Mouse (Mus musculus): ENCODE results near the gene Col8a2. TPM values are rescaled to one million over a fixed set of nuclear protein-coding genes. Genes with fewer than 3 reads are reported as not detected.

Col8a2 gene
- total RNA-seq, 2 experiments from 2014 or later = 0.52 to 0.95 TPM

- DNase-seq = peak; percentile 91 to 95
Measured at GRCm38 (mm10) chr4:126259523-126260160, 27.0 kb upstream of the Col8a2 start.

DNA sequence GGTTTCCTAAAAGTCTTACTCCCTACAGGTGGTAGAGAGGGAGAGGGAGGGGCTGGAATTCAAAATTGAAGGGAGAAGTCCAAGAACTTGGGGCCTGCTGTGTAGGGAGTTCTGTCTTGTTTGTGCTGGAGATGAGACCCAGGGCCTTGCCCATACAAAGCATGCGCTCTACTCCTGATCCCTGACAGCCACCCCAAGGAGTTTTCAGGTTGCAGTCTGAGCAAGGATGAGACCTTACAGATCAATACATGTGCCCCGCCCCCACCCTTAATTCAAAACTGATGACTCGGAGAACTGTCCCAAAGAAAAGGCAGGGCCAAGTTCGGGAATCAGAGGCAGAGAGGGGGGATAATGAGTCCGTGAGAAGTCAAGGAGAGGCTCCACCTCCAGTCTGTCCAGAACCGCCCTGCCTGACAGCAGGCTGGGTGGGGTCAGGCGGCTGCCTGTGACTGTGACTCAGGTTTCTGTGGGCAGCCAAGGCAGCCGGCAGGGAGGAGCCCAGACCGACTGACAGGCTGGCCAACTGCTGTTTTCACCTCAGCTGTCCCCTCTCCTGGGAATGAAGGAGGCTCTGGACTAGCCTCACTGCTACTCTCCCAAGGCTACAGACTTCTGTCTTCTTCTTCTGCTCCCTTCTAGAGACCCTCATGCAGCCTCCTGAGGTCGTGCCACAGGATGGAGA lies 25.9 kb upstream of the Col8a2 start:
- peak; percentile 87 to 96 for DNase-seq

DNA sequence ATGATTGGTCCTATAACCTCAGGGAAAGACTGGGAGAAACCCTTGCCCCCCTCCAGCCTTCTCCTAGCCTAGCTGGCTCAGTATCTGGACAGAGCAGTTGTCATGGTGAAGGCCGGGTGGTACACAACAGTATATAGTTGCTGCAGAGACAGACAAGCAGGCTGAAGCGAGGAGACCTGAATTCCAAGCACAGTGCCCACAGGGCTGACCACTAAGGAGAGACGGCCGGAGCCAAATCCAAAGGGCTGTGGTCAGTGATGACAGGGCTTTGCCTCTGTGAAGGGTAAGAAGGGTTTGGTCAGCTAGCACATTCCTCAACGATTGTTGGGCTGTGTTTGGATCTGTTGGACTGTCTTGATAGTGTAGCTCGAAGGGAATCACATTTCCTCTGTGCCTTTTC lies 25.3 kb upstream of the Col8a2 start:
- DNase-seq = no peak

- no peak for DNase-seq
Measured at GRCm38 (mm10) chr4:126261675-126262074, 24.9 kb upstream of the Col8a2 start.

- peak; percentile 99 to 100 for DNase-seq
Measured at GRCm38 (mm10) chr4:126262119-126262807, 24.3 kb upstream of the Col8a2 start, which contains the start of gene Trappc3. Trappc3 (plus strand) TSS chr4:126262325.

DNA sequence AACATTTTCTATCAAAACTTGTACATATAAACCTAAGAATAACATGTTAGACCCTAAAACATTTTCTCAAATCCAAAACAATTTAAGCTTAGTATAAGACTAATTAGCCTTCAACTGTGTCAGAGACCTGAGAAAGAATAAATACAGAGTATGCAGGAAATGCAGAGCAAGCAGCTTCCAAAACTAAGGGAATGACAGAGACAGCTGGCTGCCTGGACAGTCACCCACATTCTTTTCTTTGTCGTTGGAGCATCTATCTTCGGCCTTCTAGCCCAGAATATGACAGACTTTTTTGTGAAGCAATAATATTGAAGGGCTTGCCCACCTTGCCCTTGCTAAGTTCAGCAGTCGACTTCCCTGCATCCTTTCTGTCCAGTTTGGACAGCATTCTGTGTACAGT lies 17.3 kb upstream of the Col8a2 start:
- DNase-seq = no peak

GRCm38 (mm10) chr4:126273753-126274152 lies 12.8 kb upstream of the Col8a2 start:
- DNase-seq = no peak

- no peak for DNase-seq
Measured at GRCm38 (mm10) chr4:126275081-126275480, 11.5 kb upstream of the Col8a2 start.

- peak; percentile 45 to 63 for DNase-seq
Measured at GRCm38 (mm10) chr4:126275681-126276131, 10.9 kb upstream of the Col8a2 start.

DNA sequence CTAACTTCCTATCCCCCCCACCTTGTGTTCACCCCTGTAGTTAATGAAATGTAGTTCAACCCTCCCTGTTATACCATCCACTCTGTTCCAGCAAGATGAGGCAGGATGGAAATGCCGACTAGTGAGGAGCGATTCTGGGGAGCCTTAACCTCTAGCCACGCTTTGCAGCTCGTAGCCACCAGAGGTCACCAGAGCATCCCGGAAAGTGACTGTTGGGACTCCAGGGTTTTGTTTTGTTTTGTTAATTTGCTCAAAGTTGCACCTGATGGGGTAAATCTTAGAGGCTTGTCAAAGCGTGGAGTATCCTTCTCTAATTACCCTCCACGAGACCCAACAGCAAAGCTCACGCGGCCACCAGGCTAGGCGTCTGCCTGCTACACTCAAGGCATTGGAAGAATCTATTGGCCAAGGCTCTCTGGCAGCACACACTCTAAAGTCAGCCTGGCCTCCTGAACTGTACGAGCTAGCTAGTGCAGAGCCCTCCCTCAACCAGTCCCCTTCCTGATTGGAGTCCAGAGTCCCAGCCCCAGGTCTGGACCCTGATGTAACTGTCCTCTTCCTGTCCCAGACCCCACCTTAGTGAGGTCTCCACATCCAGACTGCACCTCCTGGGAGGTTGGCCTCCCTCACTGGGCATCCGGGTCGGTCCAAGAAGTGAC lies 8.6 kb upstream of the Col8a2 start:
- DNase-seq = peak; percentile 49 to 76

DNA sequence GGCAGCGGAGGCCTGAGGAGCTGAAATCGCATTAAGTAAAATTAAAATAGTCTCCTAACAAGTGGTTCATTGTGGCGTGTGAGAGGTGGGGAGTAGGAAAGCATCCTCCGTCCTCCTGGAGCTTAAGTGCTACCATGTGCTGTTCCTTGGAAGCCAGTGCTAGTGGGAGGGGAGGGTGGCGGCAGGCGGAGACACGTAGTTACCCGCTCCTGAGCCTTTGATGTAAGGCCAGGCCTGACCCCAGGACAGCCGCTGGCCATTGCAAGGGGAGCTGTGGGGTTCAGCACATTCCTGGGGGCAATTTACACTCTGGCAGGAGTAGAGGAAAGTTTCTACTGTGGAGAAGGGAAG lies 8.1 kb upstream of the Col8a2 start:
- DNase-seq = no peak

DNA sequence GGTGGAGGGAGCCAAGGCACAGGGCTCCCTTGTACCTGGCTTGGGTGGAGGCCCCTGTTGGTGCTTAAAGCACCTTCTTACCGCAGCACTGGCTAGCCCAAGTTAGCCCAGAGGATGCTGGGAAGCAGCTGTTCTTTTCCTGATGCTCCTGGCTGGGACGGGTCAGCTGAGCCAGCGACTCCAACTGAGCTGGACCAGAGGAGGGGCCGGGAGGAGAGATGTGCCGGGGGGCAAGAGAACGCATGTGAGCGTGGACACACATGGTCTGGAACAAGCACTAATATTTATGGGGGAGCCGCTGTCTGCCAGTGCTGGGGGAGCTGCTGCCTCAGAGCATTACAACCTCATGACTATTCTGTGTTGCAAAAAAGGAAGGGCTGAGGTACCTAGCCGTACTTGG lies 7.6 kb upstream of the Col8a2 start:
- no peak for DNase-seq

- no peak for DNase-seq
Measured at GRCm38 (mm10) chr4:126281706-126282105, 4.9 kb upstream of the Col8a2 start.

GRCm38 (mm10) chr4:126283582-126283981 lies 3.0 kb upstream of the Col8a2 start:
- no peak for DNase-seq

GRCm38 (mm10) chr4:126287302-126287995 lies 856 bp downstream of the Col8a2 start:
- no peak for DNase-seq

DNA sequence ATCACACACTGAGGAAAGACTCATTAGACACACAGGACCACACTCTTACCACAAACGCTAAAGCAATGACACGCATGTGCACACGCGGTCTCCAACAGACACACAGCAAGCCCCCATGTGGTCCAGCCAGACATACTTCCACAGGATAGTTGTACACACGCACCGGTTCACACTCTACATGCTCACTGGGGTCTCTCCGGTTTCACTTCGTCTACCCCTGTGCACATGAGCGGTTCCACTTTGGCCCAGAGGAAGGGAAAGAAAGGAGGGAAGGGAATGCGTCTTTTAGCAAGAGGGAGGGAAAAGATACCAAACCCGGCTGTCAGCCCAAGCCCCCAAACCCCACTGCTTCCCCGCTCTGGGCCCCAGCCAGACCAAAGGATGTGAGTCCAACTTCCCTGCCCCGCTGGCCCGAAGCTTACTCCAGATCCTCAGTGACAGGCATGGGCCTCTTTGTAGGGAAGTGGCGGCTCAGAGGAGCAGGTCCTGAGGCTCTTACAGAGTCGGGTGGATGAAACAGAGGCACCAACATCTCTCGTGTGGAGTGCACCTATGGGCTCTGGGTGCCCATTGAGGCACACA lies 1.6 kb downstream of the Col8a2 start:
- DNase-seq = no peak

GRCm38 (mm10) chr4:126290314-126290713 lies 3.7 kb downstream of the Col8a2 start:
- no peak for DNase-seq

- DNase-seq = no peak
Measured at GRCm38 (mm10) chr4:126291196-126291595, 4.6 kb downstream of the Col8a2 start.

DNA sequence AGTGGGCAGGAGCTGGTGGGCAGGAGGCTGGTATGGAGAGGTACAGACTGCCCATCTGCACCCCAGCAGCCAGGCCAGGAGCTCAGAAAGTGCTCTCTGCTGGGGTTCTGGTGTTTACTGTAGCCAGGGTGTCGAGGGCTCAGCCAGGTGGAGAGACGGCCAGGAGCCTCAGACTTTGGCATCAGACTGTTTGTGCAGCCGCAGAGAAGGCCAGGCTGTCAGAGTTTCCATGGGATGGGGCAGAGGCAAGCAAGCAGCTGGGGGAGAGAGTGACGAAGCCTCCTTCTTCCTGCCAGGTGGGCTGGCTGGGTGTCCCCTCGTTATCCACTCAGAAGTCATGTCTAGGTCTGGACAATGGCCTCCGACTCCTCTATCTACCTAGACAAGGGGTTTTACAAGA lies 8.6 kb downstream of the Col8a2 start:
- no peak for DNase-seq

DNA sequence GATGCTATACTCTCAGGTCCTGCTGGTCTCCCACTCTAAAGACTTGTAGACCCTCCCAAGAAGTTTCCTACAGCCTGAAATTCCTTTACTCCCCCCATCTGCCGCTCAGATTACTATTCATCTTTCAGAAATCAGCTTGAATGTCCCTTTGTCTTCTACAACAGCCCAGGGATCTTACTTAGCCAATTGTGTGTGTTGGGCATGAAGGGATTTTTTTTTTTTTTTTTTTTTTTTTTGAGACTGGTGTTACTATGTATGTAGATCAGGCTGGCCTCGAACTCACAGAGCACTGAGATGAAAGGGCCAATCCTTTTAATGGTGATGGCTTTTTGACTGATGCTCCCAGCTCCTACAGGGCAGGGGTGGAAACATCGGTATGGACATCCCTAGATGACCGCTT lies 9.3 kb downstream of the Col8a2 start:
- no peak for DNase-seq

DNA sequence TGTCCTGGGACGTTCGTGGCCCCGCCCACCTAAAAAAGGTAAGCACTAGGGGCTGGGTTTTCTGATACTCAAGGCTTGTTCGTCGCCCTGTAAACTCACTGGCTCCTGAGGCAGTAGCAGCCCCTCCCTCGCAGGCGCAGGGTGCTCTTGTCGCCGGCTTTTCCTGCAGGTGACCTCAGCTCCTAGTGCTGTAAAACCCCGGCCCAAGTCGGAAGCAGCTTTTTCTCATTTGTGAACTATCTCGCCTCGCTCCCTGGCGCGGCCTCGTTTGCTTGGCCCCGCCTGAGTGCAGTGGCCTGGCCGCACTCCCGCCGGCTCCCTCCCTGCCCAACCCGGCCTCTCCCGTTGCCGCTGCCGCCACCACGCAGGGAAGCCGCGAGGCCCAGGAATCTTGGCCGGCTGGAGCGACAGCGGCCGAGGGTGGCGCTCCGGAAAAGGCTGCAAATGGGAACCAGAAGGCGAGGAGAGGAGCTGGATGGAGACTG lies 10.1 kb downstream of the Col8a2 start:
- DNase-seq = peak; percentile 77 to 80
